Mouse (Mus musculus) brain, embryonic 14.5 days (tissue): ENCODE measurements around the gene Dchs1.

Experiments
- CTCF ChIP-seq: fragments of 200-500 bp; IDR thresholded peaks from 2 replicates; pipeline ENCODE4 v1.5.1; 2012; ENCODE audit warnings: inconsistent platforms, mild to moderate bottlenecking, moderate library complexity, borderline replicate concordance; ENCODE audit not compliant: insufficient read depth, insufficient read length; ENCODE audit errors: extremely low read depth
- POLR2A ChIP-seq: fragments of 200-500 bp; IDR thresholded peaks from 2 replicates; pipeline ENCODE4 v1.6.1; 2012; ENCODE audit warnings: mild to moderate bottlenecking, inconsistent platforms, borderline replicate concordance; ENCODE audit not compliant: poor library complexity, insufficient read depth, insufficient read length, severe bottlenecking; ENCODE audit errors: extremely low read depth

DNA sequence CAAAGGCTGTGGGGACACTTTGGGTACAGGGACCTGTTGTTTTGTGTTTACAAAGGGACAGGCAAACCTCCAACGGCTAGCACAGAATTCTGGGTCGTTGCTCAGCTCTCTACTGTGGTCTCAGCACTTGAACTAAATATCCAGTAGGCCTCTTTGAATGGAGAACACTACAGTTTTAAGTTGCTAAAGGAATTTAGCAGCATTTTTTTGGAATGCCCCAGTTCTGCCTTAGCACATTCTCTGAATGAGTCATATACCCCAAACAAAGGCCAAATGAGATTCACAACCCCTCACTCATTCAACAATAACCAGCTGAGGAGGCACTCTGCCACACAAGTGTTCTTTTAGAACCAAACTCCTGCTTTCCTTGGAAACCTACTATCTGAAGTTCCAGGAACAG lies 65.5 kb downstream of the Dchs1 start:
- TF ChIP-seq CTCF (no peak), POLR2A (no peak)
